ENCODE assay signal across 22 mouse cellular contexts in the genomic region with DNA sequence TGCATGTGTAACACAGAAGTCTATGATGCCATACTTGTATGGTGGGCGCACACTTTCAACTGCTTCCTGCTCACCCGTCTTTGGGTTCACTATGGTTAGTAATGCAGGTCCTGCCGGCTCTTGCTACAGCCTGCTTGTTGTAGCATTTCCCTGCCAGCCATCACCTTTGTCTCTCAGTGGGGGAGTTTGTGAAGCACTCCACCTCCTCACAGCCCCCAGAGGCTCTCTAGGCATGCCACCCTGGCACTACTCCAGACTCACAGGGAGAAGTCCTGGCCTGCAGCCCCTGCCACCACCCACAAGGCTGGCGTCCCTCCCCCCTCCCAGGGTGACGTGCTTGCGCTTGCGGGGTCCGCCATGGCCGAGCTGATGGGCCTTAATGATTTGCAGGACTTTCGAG. TPM values are rescaled to one million over a fixed set of nuclear protein-coding genes. Genes with fewer than 3 reads are reported as not detected.
"Had no signal": no experiment of that assay in that cellular context is flagged by ENCODE, and none has a peak within 500 bp of the region (broad histone marks: within the 10 kb centered on the region; RNA-seq: fewer than 3 reads in every experiment).

No protein-coding gene starts in this region.

- DNase-seq: kidney, adult 11 months; kidney, adult 8-10 months; kidney, postnatal 36 days; liver; lung, adult 18-20 months; lung, postnatal 10 days; lung, postnatal 36 days; retina, postnatal 1 day; right cerebral cortex, postnatal 25 days; spleen, adult 18-20 months; thymus, postnatal 25 days had no signal

- H3K27me3 ChIP-seq: liver, embryonic 12.5 days; liver, embryonic 15.5 days; lung, embryonic 15.5 days; megakaryocyte, embryonic 14.5 days; neural tube, embryonic 13.5 days had no signal

- ATAC-seq: liver, embryonic 12.5 days; midbrain, embryonic 13.5 days; midbrain, embryonic 16.5 days had no signal

RNA-seq across cellular contexts. Expression of a gene that starts 29.8 kb away (rescaled TPM):
- polyA plus RNA-seq: limb, embryonic 10.5 days; midbrain, embryonic 10.5 days; midbrain, embryonic 13.5 days; midbrain, embryonic 16.5 days; myocyte; neural tube, embryonic 13.5 days; thymus, postnatal 0 days had no signal

RNA-seq across cellular contexts. Expression of a gene that starts 49.8 kb away (rescaled TPM):
- polyA plus RNA-seq: midbrain, embryonic 10.5 days; myocyte had no signal
